Mouse (Mus musculus) MEL (cell line): ENCODE measurements at regions not wholly inside any gene's neighbourhood (a gene's known extent, or its start where the extent isn't known, plus 50 kb on each side); places are given as distances from the start of the nearest gene placed in this dataset.

Source experiments
- DNase-seq: peaks from one replicate; pipeline ENCODE4 v3.0.0; 2011; ENCODE audit warnings: low read depth, low spot score
- H3K27ac ChIP-seq: 2 replicates; pipeline ENCODE4 v1.5.1; 2012; ENCODE audit warnings: low read depth, mild to moderate bottlenecking, control low read depth, low read length, moderate library complexity; ENCODE audit not compliant: control insufficient read depth
- H3K27me3 ChIP-seq, 2 experiments: fragments of 150-350 bp in 1 of 2; sonication (generic) in 1 of 2; 2 replicates each; pipeline ENCODE4 v1.6.1; 2012; ENCODE audit warnings: low read length in 2 of 2, mild to moderate bottlenecking in 2 of 2, improper control_type of control experiment in 1 of 2, moderate library complexity in 1 of 2; ENCODE audit not compliant: insufficient read depth in 2 of 2, control insufficient read depth in 1 of 2
- H3K36me3 ChIP-seq, 2 experiments: 2 replicates each; pipeline ENCODE4 v1.6.1; 2012 to 2014; ENCODE audit warnings: low read length in 2 of 2, improper control_type of control experiment in 1 of 2, inconsistent platforms in 1 of 2, mild to moderate bottlenecking in 1 of 2; ENCODE audit not compliant: insufficient read depth in 2 of 2, control insufficient read depth in 1 of 2
- H3K4me1 ChIP-seq, 2 experiments: fragments of 150-350 bp in 1 of 2; sonication (generic) in 1 of 2; 2 replicates each; pipeline ENCODE4 v1.6.1; 2012; ENCODE audit warnings: low read length in 2 of 2, improper control_type of control experiment in 1 of 2, mild to moderate bottlenecking in 1 of 2; ENCODE audit not compliant: insufficient read depth in 2 of 2, control insufficient read depth in 1 of 2
- H3K4me3 ChIP-seq, 2 experiments: fragments of 150-350 bp in 1 of 2; sonication (generic) in 1 of 2; 2 replicates each; pipeline ENCODE4 v1.5.1; 2012; ENCODE audit warnings: low read depth in 2 of 2, low read length in 2 of 2, mild to moderate bottlenecking in 2 of 2, moderate library complexity in 2 of 2, control low read depth in 1 of 2, improper control_type of control experiment in 1 of 2; ENCODE audit not compliant: control insufficient read depth in 1 of 2, insufficient read depth in 1 of 2
- H3K79me2 ChIP-seq: 2 replicates; pipeline ENCODE4 v1.6.1; 2012; ENCODE audit warnings: mild to moderate bottlenecking, low read length, moderate library complexity; ENCODE audit not compliant: control insufficient read depth, poor library complexity, insufficient read depth
- H3K9ac ChIP-seq: 2 replicates; pipeline ENCODE4 v1.6.1; 2012; ENCODE audit warnings: low read depth, mild to moderate bottlenecking, control low read depth, low read length, moderate library complexity; ENCODE audit not compliant: control insufficient read depth, poor library complexity, severe bottlenecking
- H3K9me3 ChIP-seq: fragments of 150-350 bp; sonication (generic); replicated peaks from 2 replicates; pipeline ENCODE4 v1.6.1; 2012; ENCODE audit warnings: mild to moderate bottlenecking, low read length, improper control_type of control experiment, moderate library complexity; ENCODE audit not compliant: insufficient read depth
- ELF1 ChIP-seq: IDR thresholded peaks from 2 replicates; pipeline ENCODE4 v1.6.1; 2014; ENCODE audit warnings: low read depth, mild to moderate bottlenecking, inconsistent platforms, low read length, improper control_type of control experiment, moderate library complexity
- MAFK ChIP-seq: IDR thresholded peaks from 2 replicates; pipeline ENCODE4 v1.6.1; 2011; ENCODE audit warnings: low read depth, mild to moderate bottlenecking, low read length, improper control_type of control experiment, borderline replicate concordance
- MXI1 ChIP-seq: IDR thresholded peaks from 2 replicates; pipeline ENCODE4 v1.6.1; 2011; ENCODE audit warnings: mild to moderate bottlenecking, low read depth, low read length, improper control_type of control experiment
- MYC ChIP-seq: IDR thresholded peaks from 2 replicates; pipeline ENCODE4 v1.6.1; 2011; ENCODE audit warnings: low read depth, mild to moderate bottlenecking, low read length, improper control_type of control experiment, moderate library complexity
- NELFE ChIP-seq: IDR thresholded peaks from 2 replicates; pipeline ENCODE4 v1.6.1; 2011; ENCODE audit warnings: low read depth, low read length, improper control_type of control experiment
- POLR2A ChIP-seq, 2 experiments: IDR thresholded peaks; 2 replicates each; pipeline ENCODE4 v1.6.1; 2011 to 2012; ENCODE audit warnings: low read length in 2 of 2, mild to moderate bottlenecking in 2 of 2, control low read depth in 1 of 2, improper control_type of control experiment in 1 of 2, low read depth in 1 of 2, moderate library complexity in 1 of 2; ENCODE audit not compliant: control insufficient read depth in 1 of 2, insufficient read depth in 1 of 2, poor library complexity in 1 of 2
- RAD21 ChIP-seq: IDR thresholded peaks from 2 replicates; pipeline ENCODE4 v1.6.1; 2011; ENCODE audit warnings: mild to moderate bottlenecking, low read depth, low read length, improper control_type of control experiment
- RCOR1 ChIP-seq: IDR thresholded peaks from 2 replicates; pipeline ENCODE4 v1.6.1; 2012; ENCODE audit warnings: low read depth, mild to moderate bottlenecking, inconsistent platforms, low read length, improper control_type of control experiment
- SMC3 ChIP-seq: IDR thresholded peaks from 2 replicates; pipeline ENCODE4 v1.6.1; 2011; ENCODE audit warnings: low read depth, low read length, improper control_type of control experiment
- TBP ChIP-seq: IDR thresholded peaks from 2 replicates; pipeline ENCODE4 v1.8.0; 2011; ENCODE audit warnings: low read depth, low read length, improper control_type of control experiment
- ZKSCAN1 ChIP-seq: IDR thresholded peaks from 2 replicates; pipeline ENCODE4 v1.6.1; 2012; ENCODE audit warnings: low read depth, mild to moderate bottlenecking, inconsistent platforms, low read length, improper control_type of control experiment, moderate library complexity
- ZNF384 ChIP-seq: IDR thresholded peaks from 2 replicates; pipeline ENCODE4 v1.6.1; 2012; ENCODE audit warnings: low read depth, mild to moderate bottlenecking, inconsistent platforms, low read length, improper control_type of control experiment

DNA sequence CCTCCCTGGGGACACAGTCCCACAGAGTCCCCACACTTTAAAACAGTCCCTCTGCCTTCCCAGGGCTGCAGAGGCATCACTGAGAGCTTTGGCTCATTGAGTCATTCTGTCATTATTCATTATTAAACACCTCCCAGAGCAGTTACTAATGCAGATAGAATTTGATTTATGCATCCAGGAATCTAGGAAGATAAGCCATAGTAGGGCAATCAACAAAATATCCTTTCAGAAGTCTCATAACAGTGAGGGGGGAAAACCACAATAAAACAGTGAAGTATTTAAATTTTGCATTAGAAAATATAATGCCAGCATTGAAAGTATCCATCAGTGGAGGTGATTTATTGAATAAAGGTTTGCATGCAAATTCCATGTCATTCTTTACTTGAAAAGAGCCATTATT lies 116.5 kb downstream of the Gm17728 start:
- H3K79me2 ChIP-seq, result no peaks in the 10 kb centered on the region
- no peaks in the 10 kb centered on the region for H3K4me1 ChIP-seq
- H3K27me3 ChIP-seq, result no peaks in the 10 kb centered on the region
- no peaks in the 10 kb centered on the region for H3K9me3 ChIP-seq
- H3K9ac ChIP-seq, result no peak overlapping the region
- no peaks in the 10 kb centered on the region for H3K36me3 ChIP-seq
- no peak for DNase-seq
- no peak for TF ChIP-seq MYC
- no peak for TF ChIP-seq MXI1
- no peak for TF ChIP-seq ZKSCAN1
- TF ChIP-seq MAFK, result no peak
- no peak for TF ChIP-seq NELFE
- no peak overlapping the region for H3K27ac ChIP-seq
- no peak overlapping the region for H3K4me3 ChIP-seq

DNA sequence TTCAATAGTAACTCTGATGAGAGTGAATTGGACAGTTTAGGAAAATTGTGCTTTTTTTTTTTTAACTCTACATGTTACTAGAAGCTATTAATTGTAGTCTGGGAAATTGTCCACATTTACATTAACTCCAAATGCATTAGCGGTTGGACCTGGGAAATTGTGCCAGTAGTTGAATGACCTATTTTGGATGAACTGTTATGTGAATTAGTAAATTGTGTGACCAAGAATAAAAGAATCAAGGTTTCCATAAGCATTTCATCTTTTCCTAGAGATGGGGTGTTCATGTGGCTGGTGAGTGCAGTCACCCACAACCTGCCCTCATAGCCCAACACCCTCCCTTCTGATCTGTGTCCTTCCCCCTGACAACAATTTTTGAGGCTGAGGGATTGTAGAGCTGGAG lies 118.3 kb downstream of the Gm17728 start:
- H3K27ac ChIP-seq, result no peak overlapping the region
- TF ChIP-seq TBP (no peak), SMC3 (no peak), ELF1 (no peak), MAFK (no peak)
- no peaks in the 10 kb centered on the region for H3K27me3 ChIP-seq
- no peak for DNase-seq
- no peaks in the 10 kb centered on the region for H3K9me3 ChIP-seq
- H3K79me2 ChIP-seq, result no peaks in the 10 kb centered on the region
- no peak overlapping the region for H3K9ac ChIP-seq
- no peaks in the 10 kb centered on the region for H3K36me3 ChIP-seq
- no peaks in the 10 kb centered on the region for H3K4me1 ChIP-seq
- no peak overlapping the region for H3K4me3 ChIP-seq

DNA sequence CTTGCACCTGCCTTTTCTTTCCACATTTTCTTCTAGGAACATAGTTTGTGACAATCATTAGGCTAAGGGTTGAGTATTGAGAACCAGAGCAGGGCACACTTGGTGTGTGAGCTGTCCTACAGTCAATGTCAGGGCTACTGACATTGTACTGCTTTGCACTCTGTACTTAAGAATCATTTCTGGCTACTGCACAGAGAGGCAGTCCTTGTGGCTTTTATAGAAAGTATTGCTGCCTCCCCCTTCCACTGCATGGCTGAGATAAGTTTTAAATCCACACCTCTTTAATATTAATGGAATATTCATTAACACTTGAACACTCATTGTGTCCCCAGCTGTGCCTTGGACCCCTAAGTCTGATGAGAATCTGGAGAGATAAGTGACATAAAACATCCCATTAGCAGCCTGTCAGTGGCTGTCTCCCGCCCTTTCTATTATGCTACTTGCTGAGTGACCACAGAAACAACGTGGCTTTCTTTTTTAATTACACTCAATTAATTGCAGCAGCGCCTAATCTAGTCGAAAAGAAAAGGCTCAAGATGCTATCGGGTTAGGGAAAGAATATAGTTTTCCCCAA lies 121.5 kb downstream of the Gm17728 start:
- H3K79me2 ChIP-seq, result no peaks in the 10 kb centered on the region
- no peak for TF ChIP-seq RAD21
- TF ChIP-seq POLR2A (IDR thresholded peaks at IDR 0.05; ENCODE audit: control insufficient read depth in 1 of 2, insufficient read depth in 1 of 2, low read depth in 1 of 2, low read length in 2 of 2, poor library complexity in 1 of 2), result no peak
- no peak for TF ChIP-seq ZNF384
- TF ChIP-seq RCOR1, result no peak
- H3K36me3 ChIP-seq, result no peaks in the 10 kb centered on the region
- H3K4me3 ChIP-seq, result no peak overlapping the region
- H3K27me3 ChIP-seq, result no peaks in the 10 kb centered on the region
- no peaks in the 10 kb centered on the region for H3K9me3 ChIP-seq
- no peak for DNase-seq
- H3K27ac ChIP-seq, result no peak overlapping the region
- no peak overlapping the region for H3K9ac ChIP-seq
- H3K4me1 ChIP-seq, result no peaks in the 10 kb centered on the region
